Mouse (Mus musculus): ENCODE results near the gene Cnot6. TPM values are rescaled to one million over a fixed set of nuclear protein-coding genes. Genes with fewer than 3 reads are reported as not detected.

Gene Cnot6
- total RNA-seq, 2 experiments from 2014 or later, result 34.5 to 42.0 TPM

DNA sequence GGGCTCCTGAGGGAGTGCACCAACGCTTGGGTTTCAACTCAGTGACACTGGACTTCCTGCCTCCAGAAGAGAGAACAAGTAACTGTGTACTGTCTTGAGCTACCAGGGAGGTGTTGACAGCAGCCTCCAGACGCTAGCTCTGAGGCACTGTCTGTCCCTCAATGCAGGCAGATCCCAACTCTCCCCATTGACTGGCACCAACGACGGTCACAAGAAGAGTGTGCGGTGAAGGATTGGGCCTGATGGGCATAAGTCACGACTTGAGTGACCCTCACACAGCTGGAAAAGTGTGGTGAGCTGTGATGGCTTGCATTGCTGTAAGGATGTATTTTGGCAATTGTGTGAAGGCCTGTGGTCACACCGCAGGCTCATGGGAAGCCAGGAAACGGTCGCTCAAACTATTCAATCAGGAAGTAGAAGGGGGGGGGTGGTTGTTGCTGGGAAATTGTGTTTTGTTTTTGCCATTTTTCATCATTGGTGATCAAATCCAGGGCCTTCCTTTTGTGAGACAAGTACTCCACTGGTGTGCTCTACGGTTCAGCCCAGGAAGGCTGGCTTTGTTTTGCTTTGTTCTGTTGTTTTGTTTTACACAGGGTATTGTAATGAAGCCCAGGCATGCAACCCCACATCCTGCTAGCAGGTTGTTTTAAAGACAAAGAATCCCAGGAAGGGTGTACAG, 53.6 kb downstream of the Cnot6 start:
- DNase-seq (ENCODE audit: low spot score in 2 of 2), result no peak

DNA sequence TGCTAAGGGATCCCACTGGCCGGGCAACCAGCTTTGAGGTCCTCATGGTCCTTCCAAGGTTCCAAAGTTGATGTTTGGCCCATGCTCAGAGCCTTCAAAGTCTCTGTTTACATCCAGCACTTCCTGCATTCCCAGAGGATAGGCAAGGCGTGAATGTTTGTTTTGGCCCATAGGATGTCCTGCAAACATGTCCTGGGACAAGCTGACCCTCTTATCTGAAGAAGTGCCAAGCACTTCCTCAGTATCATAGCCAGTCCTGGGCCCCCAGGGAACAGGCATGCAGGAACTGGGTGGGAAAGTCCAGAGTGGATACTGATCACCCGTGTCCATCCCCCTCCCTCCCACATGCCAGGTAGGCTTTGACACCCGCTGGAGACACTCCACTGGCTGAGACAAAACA, 54.5 kb downstream of the Cnot6 start:
- no peak for DNase-seq (ENCODE audit: low spot score in 2 of 2)

DNA sequence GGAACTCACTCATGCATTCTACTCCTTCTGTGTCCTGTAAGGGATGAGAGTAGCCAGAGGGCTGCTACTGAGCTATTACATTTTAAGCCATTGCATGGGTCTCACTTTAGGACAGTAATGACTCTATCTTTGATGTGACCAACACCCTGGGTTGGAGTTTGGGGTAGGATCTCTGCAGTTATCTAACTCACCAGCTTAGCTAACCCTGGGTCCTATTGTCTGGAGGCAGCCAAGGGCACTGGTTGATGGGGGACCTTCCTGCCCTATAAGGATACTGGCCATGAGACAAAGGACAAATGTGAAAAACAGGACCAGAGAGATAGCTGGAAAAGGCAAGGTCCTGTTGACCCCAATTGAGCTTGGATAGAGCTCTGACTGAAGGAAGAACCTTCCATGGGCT, 57.0 kb downstream of the Cnot6 start:
- no peak for DNase-seq (ENCODE audit: low spot score in 2 of 2)

DNA sequence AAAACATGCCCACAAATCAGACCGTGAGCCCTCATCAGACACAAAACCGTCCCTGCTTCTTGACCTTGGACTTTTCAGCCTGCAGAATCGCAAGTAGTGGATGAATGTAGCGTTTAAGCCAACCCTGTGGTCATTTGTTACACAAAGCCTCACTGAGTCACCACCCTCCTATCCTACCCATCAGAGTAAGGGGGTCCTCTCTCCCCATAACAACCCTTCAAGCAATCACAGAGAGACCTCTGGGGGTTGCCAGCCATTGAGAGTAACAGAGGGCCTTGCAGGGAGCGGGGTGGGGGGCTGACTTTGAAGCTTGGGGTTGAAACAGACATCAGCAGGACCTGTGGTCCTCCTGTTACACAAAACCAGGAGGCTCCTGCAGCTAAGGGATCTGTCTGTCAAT, 57.9 kb downstream of the Cnot6 start:
- no peak for DNase-seq (ENCODE audit: low spot score in 2 of 2)

DNA sequence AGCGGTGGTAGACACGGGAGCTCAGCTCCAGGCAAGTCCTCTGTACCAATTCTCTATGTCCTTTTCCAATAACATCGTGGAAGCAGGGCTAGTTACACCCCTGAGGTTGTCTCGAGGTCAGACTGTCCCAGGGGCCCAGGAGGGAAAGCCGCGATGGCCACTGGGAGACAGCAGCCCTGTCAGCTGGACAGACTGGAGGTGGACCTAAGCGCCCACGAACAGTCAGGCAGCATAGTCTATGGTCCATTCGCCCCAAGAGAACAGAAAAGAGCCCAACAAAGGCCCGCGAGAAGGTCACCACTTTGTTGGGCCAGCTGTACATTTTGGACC, 59.5 kb downstream of the Cnot6 start:
- no peak for DNase-seq (ENCODE audit: low spot score in 2 of 2)

DNA sequence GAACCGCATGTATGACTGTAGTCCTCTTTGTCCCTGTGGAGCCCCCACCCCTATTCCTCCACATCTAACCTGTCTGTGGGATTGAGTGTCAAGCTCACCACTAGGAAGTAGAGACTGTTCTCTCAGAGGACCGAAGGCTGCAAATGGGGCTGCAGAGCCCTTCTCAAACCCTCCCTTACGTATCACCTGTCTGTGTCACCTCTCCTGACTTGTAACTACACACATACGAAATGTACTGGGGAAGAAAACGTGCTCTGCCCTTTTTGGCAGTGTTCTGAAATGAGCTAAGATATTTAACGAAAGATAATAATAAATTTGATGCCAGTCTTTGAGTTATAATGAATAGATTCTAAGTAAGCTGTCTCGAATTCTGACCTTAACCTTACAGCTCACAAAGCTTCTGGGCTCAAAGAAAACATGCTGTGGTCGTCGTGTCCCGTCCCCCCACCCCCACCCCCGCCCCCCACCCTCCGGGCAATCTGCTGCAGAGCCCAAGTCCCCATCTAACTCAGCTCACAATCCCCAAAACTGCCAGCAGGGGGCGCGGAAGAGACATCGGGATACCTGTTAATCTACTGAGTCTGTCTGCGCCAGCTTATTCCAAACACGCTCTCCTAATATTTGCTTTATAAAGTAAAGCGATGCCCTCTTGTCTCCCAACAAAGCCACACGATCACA, 60.0 kb downstream of the Cnot6 start:
- peak; percentile 87 to 88 for DNase-seq (ENCODE audit: low spot score in 2 of 2)

DNA sequence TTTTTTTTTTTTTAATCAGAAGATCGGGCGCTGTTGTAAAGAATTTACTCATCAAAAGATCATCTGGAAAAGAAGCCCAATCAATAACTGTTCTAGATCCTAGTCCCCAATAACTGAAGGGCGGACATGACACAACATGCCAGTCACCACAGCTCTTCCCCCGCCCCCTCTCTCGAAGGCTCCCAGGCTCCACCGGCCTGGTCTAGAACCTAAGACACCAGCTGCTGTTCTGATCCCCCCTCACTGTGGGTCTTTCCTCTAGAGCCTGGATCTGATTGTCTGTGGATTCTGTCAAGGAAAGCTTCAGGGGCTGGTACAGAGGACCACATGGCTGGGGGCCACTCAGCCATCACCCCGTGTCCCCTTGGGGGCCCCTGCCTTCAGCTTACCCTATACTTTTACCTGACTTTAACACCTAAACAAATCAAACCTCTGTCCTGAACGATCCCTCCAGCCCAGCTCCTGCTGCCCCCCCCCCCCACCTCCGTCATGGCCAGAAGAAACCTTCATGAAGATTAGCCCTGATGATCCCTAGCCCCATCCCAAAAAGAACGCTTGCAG, 60.7 kb downstream of the Cnot6 start:
- no peak for DNase-seq (ENCODE audit: low spot score in 2 of 2)

DNA sequence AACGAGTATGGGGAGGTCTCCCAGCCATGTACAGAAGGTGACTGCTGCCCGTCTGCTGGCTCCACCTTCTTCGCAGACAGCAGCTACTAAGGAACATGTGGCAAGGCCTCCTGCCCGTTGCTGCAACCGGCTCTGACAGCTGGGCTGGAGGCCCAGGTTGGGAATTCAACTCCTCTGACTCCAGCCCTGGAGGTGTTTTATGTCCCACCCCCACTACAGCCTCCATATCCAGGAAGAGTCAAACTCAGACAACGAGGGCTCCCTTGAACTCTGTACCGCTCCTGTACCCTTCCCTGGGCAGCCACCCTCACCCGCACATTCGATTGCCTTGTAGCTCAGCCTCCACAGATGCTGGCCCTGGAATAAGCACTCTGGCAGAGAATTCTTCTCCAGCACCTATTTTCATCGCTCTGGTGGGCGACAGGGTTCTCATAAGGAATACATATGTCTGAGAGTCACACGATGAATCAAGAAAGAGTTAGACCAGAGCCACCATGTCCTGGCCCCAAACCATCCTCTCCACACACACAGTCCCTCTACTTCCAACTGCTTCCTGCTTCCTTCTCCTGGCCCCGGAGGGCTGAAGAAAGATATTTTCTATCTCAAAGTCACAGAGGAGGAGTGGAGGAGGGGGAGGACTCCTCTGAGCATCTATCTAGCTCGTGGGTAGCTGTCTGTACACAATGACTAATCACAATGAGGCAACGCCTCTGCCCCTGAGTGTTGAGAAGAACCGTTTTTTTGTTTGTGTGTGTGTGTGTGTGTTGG, 61.3 kb downstream of the Cnot6 start:
- DNase-seq (ENCODE audit: low spot score in 2 of 2), result no peak

DNA sequence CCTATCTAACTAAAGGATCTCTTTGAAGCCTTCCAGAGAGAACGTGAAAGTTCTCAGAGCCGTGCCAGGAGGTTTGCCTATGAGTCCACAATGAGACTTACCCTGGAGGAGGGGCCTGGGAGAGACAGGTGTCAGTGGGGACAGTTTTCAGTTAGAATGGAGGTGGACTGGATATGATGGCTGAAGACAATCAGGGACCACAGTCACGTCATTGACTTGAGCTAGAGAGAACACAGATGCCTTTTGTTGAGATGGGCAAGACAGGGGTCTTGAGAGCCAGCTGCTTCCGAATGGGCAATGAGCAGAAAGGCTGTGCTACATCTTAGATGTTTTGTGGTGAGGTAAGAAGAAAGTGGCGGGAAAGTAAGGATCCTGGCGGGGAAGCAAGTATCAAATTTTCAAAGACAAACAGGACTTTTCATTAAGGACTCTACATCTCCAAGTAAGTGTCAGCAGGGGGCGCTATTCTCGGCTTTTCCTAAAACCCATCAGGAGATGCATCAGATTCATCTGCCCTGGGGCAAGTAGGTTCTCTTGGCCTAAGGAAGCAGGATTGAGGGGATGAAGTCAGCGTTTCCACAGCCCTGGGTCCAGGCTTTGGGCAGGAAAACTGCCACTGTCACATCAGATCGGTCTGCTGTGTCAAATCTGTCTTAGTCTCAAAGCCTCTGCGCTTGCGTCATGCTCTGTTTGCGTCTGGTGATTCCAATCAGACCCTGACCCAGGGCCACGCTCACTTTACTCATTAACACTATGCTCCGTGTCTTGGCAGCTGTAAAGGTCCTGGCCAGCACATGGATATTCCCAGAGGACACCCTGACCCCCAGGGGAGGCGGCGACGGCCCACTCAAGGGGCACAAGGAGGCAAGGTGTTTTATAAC, 62.2 kb downstream of the Cnot6 start:
- no peak for DNase-seq (ENCODE audit: low spot score in 2 of 2)

DNA sequence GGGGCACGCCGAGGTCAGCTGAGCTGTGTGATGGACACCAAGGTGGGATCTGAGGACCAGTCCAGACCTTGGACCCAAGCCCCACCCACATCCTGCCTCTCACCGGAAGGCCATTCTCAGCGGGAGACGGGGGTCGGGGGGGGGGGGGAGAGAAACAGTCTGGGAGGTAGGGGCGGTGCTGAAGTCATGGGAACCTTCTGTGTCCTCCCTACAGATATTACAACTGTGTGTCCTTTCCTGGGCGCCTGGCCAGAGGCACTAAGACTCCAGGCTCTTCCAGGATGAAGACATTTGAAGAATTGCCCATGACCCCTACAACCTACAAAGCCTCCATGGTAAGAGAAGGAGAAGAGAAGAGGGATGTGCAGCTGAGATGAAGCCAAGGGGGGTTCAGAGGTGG, 66.8 kb downstream of the Cnot6 start:
- DNase-seq (ENCODE audit: low spot score in 2 of 2), result no peak

DNA sequence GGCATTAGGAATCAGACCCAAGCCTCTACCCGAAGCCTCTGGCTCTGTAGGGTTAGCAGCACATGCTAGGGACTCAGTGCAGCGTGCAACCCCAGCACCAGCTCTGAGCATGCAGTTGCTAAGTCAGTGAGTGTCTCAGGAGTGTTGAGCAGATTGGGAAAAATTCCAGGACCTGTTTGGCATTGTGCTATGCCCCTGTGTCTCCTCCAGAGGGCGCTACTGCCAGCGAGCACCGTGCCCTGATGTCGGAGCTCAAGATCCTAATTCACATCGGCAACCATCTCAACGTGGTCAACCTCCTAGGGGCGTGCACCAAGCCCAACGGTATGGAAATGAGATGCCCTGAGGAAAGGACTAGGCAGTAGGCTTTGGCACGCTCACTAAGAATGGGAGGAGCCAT, 76.1 kb downstream of the Cnot6 start:
- DNase-seq (ENCODE audit: low spot score in 2 of 2), result no peak

DNA sequence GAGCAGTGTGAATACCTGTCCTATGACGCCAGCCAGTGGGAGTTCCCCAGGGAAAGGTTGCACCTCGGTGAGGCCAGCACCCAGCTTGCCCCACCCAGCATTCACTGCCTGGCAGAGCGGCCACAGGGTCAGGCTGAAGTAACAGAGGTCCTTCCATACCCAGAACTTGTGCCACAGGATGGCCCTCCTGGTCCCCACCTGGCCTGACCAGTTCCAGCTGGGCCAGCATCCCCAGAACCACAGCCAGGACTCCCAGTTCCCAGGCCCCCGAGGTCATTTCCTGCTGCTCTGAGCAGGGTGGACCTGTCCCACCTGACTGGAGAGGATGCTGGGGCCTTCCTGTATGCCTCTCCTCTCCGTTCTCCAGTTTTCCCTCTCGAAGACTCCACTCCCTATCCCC, 76.9 kb downstream of the Cnot6 start:
- DNase-seq (ENCODE audit: low spot score in 2 of 2), result no peak

DNA sequence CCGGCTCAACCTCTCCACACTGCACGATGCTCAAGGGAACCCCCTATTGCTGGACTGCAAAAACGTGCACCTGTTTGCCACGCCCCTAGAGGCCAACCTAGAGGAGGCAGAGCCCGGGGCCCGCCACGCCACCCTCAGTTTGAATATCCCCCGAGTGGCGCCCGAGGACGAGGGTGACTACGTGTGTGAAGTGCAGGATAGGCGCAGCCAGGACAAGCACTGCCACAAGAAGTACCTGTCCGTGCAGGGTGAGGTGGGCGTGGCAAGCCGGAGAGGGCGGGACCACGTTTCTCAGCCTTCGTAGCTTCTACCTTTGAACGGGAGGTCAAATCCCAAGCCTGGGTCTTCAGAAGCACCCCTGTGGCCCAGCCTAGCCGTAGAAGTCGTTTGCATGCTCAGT, 78.4 kb downstream of the Cnot6 start:
- no peak for DNase-seq (ENCODE audit: low spot score in 2 of 2)

DNA sequence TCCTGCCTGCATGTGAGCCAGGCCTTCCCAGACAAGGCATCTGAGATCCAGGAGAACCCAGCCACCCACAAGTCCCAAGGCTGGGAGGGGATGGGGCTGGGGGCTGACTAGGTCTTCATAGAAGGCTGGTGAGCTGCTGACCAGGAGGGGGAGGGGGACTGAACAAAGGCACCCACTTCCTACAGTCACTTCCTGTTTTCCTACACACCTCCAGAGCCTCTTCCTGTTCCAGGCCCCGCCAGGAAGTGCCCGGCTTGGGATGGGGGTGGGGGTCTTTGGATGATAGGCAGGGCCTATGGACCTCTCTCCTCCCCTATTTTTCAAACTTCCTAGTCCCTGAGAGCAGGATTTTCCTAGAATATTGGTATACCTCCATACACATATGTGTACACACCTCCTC, 80.3 kb downstream of the Cnot6 start:
- no peak for DNase-seq (ENCODE audit: low spot score in 2 of 2)

DNA sequence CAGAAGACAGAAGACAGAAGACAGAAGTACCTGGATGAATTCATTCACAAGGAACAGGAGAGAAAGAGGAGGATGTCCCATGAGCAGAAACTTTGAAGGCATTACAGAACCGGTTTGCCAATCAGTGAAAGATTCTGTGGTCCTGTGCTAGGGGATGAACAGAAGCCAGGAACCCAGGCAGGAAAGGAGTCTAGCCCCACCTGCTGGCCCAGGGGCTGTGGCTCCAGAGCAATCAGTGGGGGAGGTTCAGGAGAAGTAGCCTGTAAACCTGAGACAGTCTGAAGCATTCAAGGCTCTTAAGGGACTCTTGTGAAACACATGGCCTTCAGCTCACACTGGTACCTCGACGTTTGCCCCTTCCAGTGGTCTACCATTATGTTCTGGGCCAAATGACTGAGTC, 81.4 kb downstream of the Cnot6 start:
- no peak for DNase-seq (ENCODE audit: low spot score in 2 of 2)

DNA sequence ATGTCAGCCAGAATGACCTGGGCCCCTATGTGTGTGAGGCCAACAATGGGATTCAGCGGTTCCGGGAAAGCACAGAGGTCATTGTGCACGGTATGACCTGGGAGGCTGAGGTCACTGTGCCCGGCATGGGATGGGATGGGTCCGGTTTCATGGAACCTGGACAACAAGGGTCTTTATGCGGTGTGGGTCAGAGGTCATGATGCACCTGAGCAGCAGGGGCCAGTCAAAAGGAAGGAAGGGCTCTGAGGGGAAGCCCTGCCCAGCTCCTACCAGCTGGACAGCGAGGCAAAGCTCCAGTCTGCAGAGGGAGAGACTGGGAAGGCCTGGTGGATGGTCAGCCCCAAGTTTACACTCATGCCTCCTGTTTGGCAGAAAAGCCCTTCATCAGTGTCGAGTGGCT, 85.8 kb downstream of the Cnot6 start:
- no peak for DNase-seq (ENCODE audit: low spot score in 2 of 2)

DNA sequence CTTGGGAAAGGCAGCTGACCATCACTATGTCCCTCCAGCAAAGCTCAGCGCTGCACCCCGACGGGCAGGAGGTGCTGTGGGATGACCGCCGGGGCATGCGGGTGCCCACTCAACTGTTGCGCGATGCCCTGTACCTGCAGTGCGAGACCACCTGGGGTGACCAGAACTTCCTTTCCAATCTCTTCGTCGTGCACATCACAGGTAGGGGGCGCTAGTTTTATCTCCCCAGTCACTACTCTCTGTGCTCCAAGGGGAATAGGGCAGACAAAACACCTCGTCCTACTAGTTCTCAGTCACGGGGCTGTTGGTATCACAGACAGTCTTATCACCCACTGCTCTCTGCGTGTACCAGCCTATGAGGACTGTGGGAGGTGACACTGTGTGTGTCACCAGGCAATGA, 86.7 kb downstream of the Cnot6 start:
- no peak for DNase-seq (ENCODE audit: low spot score in 2 of 2)

DNA sequence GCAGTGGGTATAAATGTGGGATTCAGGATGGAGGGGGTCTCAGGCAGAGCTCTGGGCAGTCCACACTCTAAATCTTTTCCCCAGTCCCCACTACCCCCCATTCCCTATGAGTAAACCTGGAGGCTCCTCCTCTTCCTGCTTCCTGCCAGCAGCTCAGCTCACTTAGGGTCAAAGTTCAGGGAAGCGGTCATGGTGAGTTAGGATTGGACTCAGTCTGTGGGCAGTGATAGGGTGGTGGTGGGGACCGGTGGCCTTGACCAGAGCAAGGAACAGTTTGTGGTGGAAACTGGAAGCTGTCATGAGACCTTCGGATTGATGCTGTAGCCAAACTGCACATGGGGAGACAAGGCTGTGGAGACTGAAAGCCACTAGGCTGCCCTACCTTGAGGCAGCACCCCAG, 88.4 kb downstream of the Cnot6 start:
- no peak for DNase-seq (ENCODE audit: low spot score in 2 of 2)

DNA sequence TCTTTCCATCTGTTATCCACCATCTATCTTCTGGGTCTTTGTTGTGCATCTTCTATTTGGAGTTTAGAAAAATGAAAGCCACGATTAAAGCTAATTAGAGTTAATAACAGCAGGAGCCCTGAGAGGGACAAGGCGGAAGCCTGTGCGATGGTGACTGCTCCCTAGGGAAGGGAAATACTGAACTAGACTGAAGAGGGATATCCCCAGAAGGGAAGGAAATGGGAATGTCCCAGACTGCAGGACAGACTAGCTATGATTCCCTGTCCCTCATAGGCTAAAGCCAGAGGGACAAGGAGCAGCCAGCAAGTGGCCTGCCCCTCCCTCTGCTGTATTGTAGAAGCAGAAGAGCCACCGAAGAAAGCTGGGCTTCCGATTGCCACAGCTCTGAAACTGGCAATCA, 90.6 kb downstream of the Cnot6 start:
- DNase-seq (ENCODE audit: low spot score in 2 of 2), result no peak

Measured in adrenal gland, adult 18-20 months (tissue).